Mouse (Mus musculus): ENCODE data around the gene Tpcn2. TPM values are rescaled to one million over a fixed set of nuclear protein-coding genes. Genes with fewer than 3 reads are reported as not detected.

The Tpcn2 gene
- total RNA-seq, 2 experiments from 2014 or later: 2.8 to 19.8 TPM

GRCm38 (mm10) chr7:145300321-145301007 lies 16.7 kb upstream of the Tpcn2 start, which contains the start of gene Mrgprf:
TSS of gene Mrgprf (plus strand) at chr7:145300828.
- ATAC-seq (replicated peaks; ENCODE audit: low FRiP score, low TSS enrichment, poor library complexity, severe bottlenecking): no peak

GRCm38 (mm10) chr7:145299562-145300320 lies 15.9 kb upstream of the Tpcn2 start:
- no peak for ATAC-seq (replicated peaks; ENCODE audit: low FRiP score, low TSS enrichment, poor library complexity, severe bottlenecking)

- ATAC-seq (replicated peaks; ENCODE audit: low FRiP score, low TSS enrichment, poor library complexity, severe bottlenecking): no peak
These were observed 15.1 kb upstream of the Tpcn2 start for GRCm38 (mm10) chr7:145298666-145299490.

- ATAC-seq (replicated peaks; ENCODE audit: low FRiP score, low TSS enrichment, poor library complexity, severe bottlenecking): no peak
These were observed 10.0 kb upstream of the Tpcn2 start for GRCm38 (mm10) chr7:145293859-145294258.

- no peak for ATAC-seq (replicated peaks; ENCODE audit: low FRiP score, low TSS enrichment, poor library complexity, severe bottlenecking)
These were observed 8.9 kb upstream of the Tpcn2 start for GRCm38 (mm10) chr7:145292726-145293125.

GRCm38 (mm10) chr7:145291847-145292246 lies 8.0 kb upstream of the Tpcn2 start:
- ATAC-seq (replicated peaks; ENCODE audit: low FRiP score, low TSS enrichment, poor library complexity, severe bottlenecking): no peak

- ATAC-seq (replicated peaks; ENCODE audit: low FRiP score, low TSS enrichment, poor library complexity, severe bottlenecking): no peak
These were observed 5.5 kb upstream of the Tpcn2 start for GRCm38 (mm10) chr7:145289302-145289701.

GRCm38 (mm10) chr7:145287410-145287809 lies 3.6 kb upstream of the Tpcn2 start:
- ATAC-seq (replicated peaks; ENCODE audit: low FRiP score, low TSS enrichment, poor library complexity, severe bottlenecking): peak; percentile 64

- ATAC-seq (replicated peaks; ENCODE audit: low FRiP score, low TSS enrichment, poor library complexity, severe bottlenecking): no peak
These were observed 1.7 kb upstream of the Tpcn2 start for GRCm38 (mm10) chr7:145285476-145285875.

GRCm38 (mm10) chr7:145284293-145284692 lies 482 bp upstream of the Tpcn2 start:
- ATAC-seq (replicated peaks; ENCODE audit: low FRiP score, low TSS enrichment, poor library complexity, severe bottlenecking): no peak

GRCm38 (mm10) chr7:145283041-145283440 lies 770 bp downstream of the Tpcn2 start:
- ATAC-seq (replicated peaks; ENCODE audit: low FRiP score, low TSS enrichment, poor library complexity, severe bottlenecking): no peak

GRCm38 (mm10) chr7:145281396-145281795 lies 2.4 kb downstream of the Tpcn2 start:
- ATAC-seq (replicated peaks; ENCODE audit: low FRiP score, low TSS enrichment, poor library complexity, severe bottlenecking): no peak

- ATAC-seq (replicated peaks; ENCODE audit: low FRiP score, low TSS enrichment, poor library complexity, severe bottlenecking): no peak
These were observed 8.3 kb downstream of the Tpcn2 start for GRCm38 (mm10) chr7:145275488-145275887.

GRCm38 (mm10) chr7:145270955-145271354 lies 12.9 kb downstream of the Tpcn2 start:
- ATAC-seq (replicated peaks; ENCODE audit: low FRiP score, low TSS enrichment, poor library complexity, severe bottlenecking): no peak

GRCm38 (mm10) chr7:145268890-145269289 lies 14.9 kb downstream of the Tpcn2 start:
- ATAC-seq (replicated peaks; ENCODE audit: low FRiP score, low TSS enrichment, poor library complexity, severe bottlenecking): no peak

- no peak for ATAC-seq (replicated peaks; ENCODE audit: low FRiP score, low TSS enrichment, poor library complexity, severe bottlenecking)
These were observed 17.8 kb downstream of the Tpcn2 start for GRCm38 (mm10) chr7:145266011-145266410.

GRCm38 (mm10) chr7:145264202-145264601 lies 19.6 kb downstream of the Tpcn2 start:
- ATAC-seq (replicated peaks; ENCODE audit: low FRiP score, low TSS enrichment, poor library complexity, severe bottlenecking): no peak

GRCm38 (mm10) chr7:145256092-145256491 lies 27.7 kb downstream of the Tpcn2 start:
- ATAC-seq (replicated peaks; ENCODE audit: low FRiP score, low TSS enrichment, poor library complexity, severe bottlenecking): no peak

GRCm38 (mm10) chr7:145253986-145254630 lies 29.7 kb downstream of the Tpcn2 start:
- ATAC-seq (replicated peaks; ENCODE audit: low FRiP score, low TSS enrichment, poor library complexity, severe bottlenecking): no peak

Measured in megakaryocyte-erythroid progenitor cell, adult 5-6 weeks (primary cell).